Mouse (Mus musculus) heart, adult 2 months (tissue): ENCODE data around the gene Bco2. TPM values are rescaled to one million over a fixed set of nuclear protein-coding genes. Genes with fewer than 3 reads are reported as not detected.

Experiments used
- DNase-seq, 2 experiments: peaks; one replicate each; pipeline ENCODE4 v3.0.0; 2021
- H3K27ac ChIP-seq: fragments of 200-600 bp; 2 replicates; pipeline ENCODE4 v1.8.1; 2022
- H3K27me3 ChIP-seq: fragments of 200-500 bp; 2 replicates; pipeline ENCODE4 v1.6.1; 2012; ENCODE audit warnings: mild to moderate bottlenecking, low read length, inconsistent platforms, mixed read lengths; ENCODE audit not compliant: control insufficient read depth, insufficient read depth
- H3K36me3 ChIP-seq: fragments of 200-500 bp; 2 replicates; pipeline ENCODE4 v1.6.1; 2012; ENCODE audit warnings: low read length, inconsistent platforms; ENCODE audit not compliant: control insufficient read depth, insufficient read depth
- H3K4me1 ChIP-seq: fragments of 200-500 bp; 2 replicates; pipeline ENCODE4 v1.6.1; 2011; ENCODE audit warnings: low read length; ENCODE audit not compliant: control insufficient read depth, insufficient read depth
- H3K4me3 ChIP-seq: fragments of 200-600 bp; 2 replicates; pipeline ENCODE4 v1.8.1; 2022
- H3K79me2 ChIP-seq: fragments of 200-500 bp; replicated peaks from 2 replicates; pipeline ENCODE4 v1.6.1; 2012; ENCODE audit warnings: mild to moderate bottlenecking, inconsistent platforms, low read length, moderate library complexity, mixed read lengths; ENCODE audit not compliant: control insufficient read depth, insufficient read depth
- H3K9ac ChIP-seq: fragments of 200-500 bp; 2 replicates; pipeline ENCODE4 v1.6.1; 2012; ENCODE audit warnings: low read depth, mild to moderate bottlenecking, control low read depth, inconsistent platforms, low read length, mixed read lengths
- CTCF ChIP-seq: fragments of 200-600 bp; IDR thresholded peaks from 2 replicates; pipeline ENCODE4 v1.8.1; 2022; ENCODE audit warnings: antibody characterized with exemption, mild to moderate bottlenecking, moderate library complexity
- EP300 ChIP-seq: fragments of 200-500 bp; IDR thresholded peaks from 2 replicates; pipeline ENCODE4 v1.6.1; 2011; ENCODE audit warnings: low read depth, low read length, control low read depth; ENCODE audit not compliant: insufficient read depth
- POLR2A ChIP-seq: fragments of 200-500 bp; IDR thresholded peaks from 2 replicates; pipeline ENCODE4 v1.6.1; 2011; ENCODE audit warnings: mild to moderate bottlenecking, low read depth, low read length, control low read depth; ENCODE audit not compliant: insufficient read depth
- WGBS: fragments of 180-500 bp; shearing (Covaris S2); methylation state at CpG from one replicate; pipeline ENCODE4 v1.1.7; 2018; 5-methylcytosine and 5-hydroxymethylcytosine counted together
- intact Hi-C: fragments of 180-260 bp; cut with DNase I; formaldehyde crosslinking; loops from one replicate; pipeline ENCODE4 v1.15.1; 2025
- polyA plus RNA-seq: library from polyadenylated mRNA; depleted of rRNA; stranded (reverse); fragments of >200 nt; gene quantifications from 2 replicates; pipeline ENCODE4 v1.2.3, GENCODE M21; 2012; rRNA removed
- total RNA-seq, 2 experiments: library from RNA; stranded (reverse); gene quantifications; 2 replicates each; pipeline ENCODE4 v1.2.3; 2021

The Bco2 gene
- total and polyA plus RNA-seq, 3 experiments = 0.33 to 0.50 (median 0.39) TPM

- Histone ChIP-seq H3K36me3 (no peaks in the 10 kb centered on the region), H3K79me2 (no peaks in the 10 kb centered on the region), H3K4me3 (no peak overlapping the region), H3K27me3 (no peaks in the 10 kb centered on the region), H3K27ac (no peak overlapping the region), H3K9ac (no peak overlapping the region), H3K4me1 (no peaks in the 10 kb centered on the region; the same call in 1 of the 2 replicates)
- 67% methylated on average over 2 of the region's 2 CpGs for WGBS
- no peak for TF ChIP-seq EP300
- TF ChIP-seq CTCF = no peak
- TF ChIP-seq POLR2A = no peak
- DNase-seq = no peak
- intact Hi-C loops = no loop called here
Observed at GRCm38 (mm10) chr9:50491531-50492045, 63.4 kb downstream of the Bco2 start.

- DNase-seq = no peak
- no peak for TF ChIP-seq POLR2A
- H3K27me3 ChIP-seq = no peaks in the 10 kb centered on the region
- no peak overlapping the region for H3K4me3 ChIP-seq
- no peaks in the 10 kb centered on the region for H3K36me3 ChIP-seq
- no peaks in the 10 kb centered on the region; the same call in 1 of the 2 replicates for H3K4me1 ChIP-seq
- intact Hi-C loops = no loop called here
- no peaks in the 10 kb centered on the region for H3K79me2 ChIP-seq
- H3K9ac ChIP-seq = no peak overlapping the region
- no peak overlapping the region for H3K27ac ChIP-seq
Observed at GRCm38 (mm10) chr9:50490836-50491235, 64.1 kb downstream of the Bco2 start.

- 31% methylated on average over 10 of the region's 10 CpGs for WGBS
- no peak for TF ChIP-seq EP300
- no peak for TF ChIP-seq CTCF
- H3K79me2 ChIP-seq = no peaks in the 10 kb centered on the region
Observed at GRCm38 (mm10) chr9:50485521-50485920, 69.5 kb downstream of the Bco2 start.

More at GRCm38 (mm10) chr9:50485521-50485920, 69.5 kb downstream of the Bco2 start:
- Histone ChIP-seq H3K36me3 (no peaks in the 10 kb centered on the region), H3K27me3 (no peaks in the 10 kb centered on the region), H3K27ac (no peak overlapping the region), H3K4me3 (no peak overlapping the region), H3K4me1 (no peaks in the 10 kb centered on the region; the same call in 1 of the 2 replicates), H3K9ac (no peak overlapping the region)
- no peak for DNase-seq
- intact Hi-C loops = no loop called here

Other genes with a start within 250 kb of the Bco2 start
- 100 to 1,000 TPM; 477 to 494 TPM for gene Rpl10-ps3, start 210.2 kb downstream of the Bco2 start, total RNA-seq
- gene Rpl10-ps3, start 210.2 kb downstream of the Bco2 start, polyA plus RNA-seq = 69.3 and 113 TPM in 2 replicates
- 1 to 10 TPM in 1 of 2 experiments, under 1 TPM in 1; 0.82 to 2.0 TPM for gene Plet1, start 60.7 kb downstream of the Bco2 start, total RNA-seq
- 2.5 and 4.0 TPM in 2 replicates for gene Plet1, start 60.7 kb downstream of the Bco2 start, polyA plus RNA-seq
- gene Pts, start 26.5 kb downstream of the Bco2 start, total RNA-seq = 10 to 100 TPM; 24.8 to 30.2 TPM
- gene Pts, start 26.5 kb downstream of the Bco2 start, polyA plus RNA-seq = 28.7 and 63.3 TPM in 2 replicates
- 1 to 10 TPM; 1.0 to 1.2 TPM for gene Il18, start 354 bp downstream of the Bco2 start, total RNA-seq
- 0.53 and 1.6 TPM in 2 replicates for gene Il18, start 354 bp downstream of the Bco2 start, polyA plus RNA-seq
- not detected for gene Tex12, start 6.1 kb upstream of the Bco2 start, total RNA-seq
- gene Tex12, start 6.1 kb upstream of the Bco2 start, polyA plus RNA-seq = not detected in 2 replicates
- gene Sdhd, start 48.6 kb upstream of the Bco2 start, total RNA-seq = 100 to 1,000 TPM; 593 to 673 TPM
- gene Sdhd, start 48.6 kb upstream of the Bco2 start, polyA plus RNA-seq = 722 and 984 TPM in 2 replicates
- 100 to 1,000 TPM; 251 to 294 TPM for gene Timm8b, start 48.7 kb upstream of the Bco2 start, total RNA-seq
- gene Timm8b, start 48.7 kb upstream of the Bco2 start, polyA plus RNA-seq = 289 and 341 TPM in 2 replicates
- gene Pih1d2, start 62.1 kb upstream of the Bco2 start, total RNA-seq = under 1 TPM in 1 of 2 experiments, not detected in 1; 0.31 TPM
- 0.50 and 0.66 TPM in 2 replicates for gene Pih1d2, start 62.1 kb upstream of the Bco2 start, polyA plus RNA-seq
- gene Nkapd1, start 62.3 kb upstream of the Bco2 start, total RNA-seq = 10 to 100 TPM; 11.9 to 13.2 TPM
- 3.1 and 4.6 TPM in 2 replicates for gene Nkapd1, start 62.3 kb upstream of the Bco2 start, polyA plus RNA-seq
- 100 to 1,000 TPM; 364 to 415 TPM for gene Dlat, start 104.6 kb upstream of the Bco2 start, total RNA-seq
- 175 and 243 TPM in 2 replicates for gene Dlat, start 104.6 kb upstream of the Bco2 start, polyA plus RNA-seq
- gene Dixdc1, start 184.3 kb upstream of the Bco2 start, total RNA-seq = 1 to 10 TPM; 3.4 to 5.4 TPM
- gene Dixdc1, start 184.3 kb upstream of the Bco2 start, polyA plus RNA-seq = 2.6 and 4.9 TPM in 2 replicates
- 1 to 10 TPM; 2.9 to 4.3 TPM for gene 2310030G06Rik, start 191.4 kb upstream of the Bco2 start, total RNA-seq
- 5.6 and 7.4 TPM in 2 replicates for gene 2310030G06Rik, start 191.4 kb upstream of the Bco2 start, polyA plus RNA-seq
- gene Cryab, start 196.1 kb upstream of the Bco2 start, total RNA-seq = 1,000 to 10,000 TPM; 2,783 to 3,339 TPM
- 3,110 and 4,349 TPM in 2 replicates for gene Cryab, start 196.1 kb upstream of the Bco2 start, polyA plus RNA-seq
- gene Hspb2, start 197.2 kb upstream of the Bco2 start, total RNA-seq = 100 to 1,000 TPM; 131 to 139 TPM
- gene Hspb2, start 197.2 kb upstream of the Bco2 start, polyA plus RNA-seq = 201 and 224 TPM in 2 replicates
- 1 to 10 TPM; 4.7 to 5.1 TPM for gene Fdxacb1, start 213.1 kb upstream of the Bco2 start, total RNA-seq
- gene Fdxacb1, start 213.1 kb upstream of the Bco2 start, polyA plus RNA-seq = 3.4 and 5.2 TPM in 2 replicates
- gene Alg9, start 219.8 kb upstream of the Bco2 start, total RNA-seq = 1 to 10 TPM; 9.6 to 9.9 TPM
- gene Alg9, start 219.8 kb upstream of the Bco2 start, polyA plus RNA-seq = 13.4 and 19.9 TPM in 2 replicates
- gene 1110032A03Rik, start 220.3 kb upstream of the Bco2 start, total RNA-seq = 10 to 100 TPM; 11.8 to 12.1 TPM
- 34.5 and 39.0 TPM in 2 replicates for gene 1110032A03Rik, start 220.3 kb upstream of the Bco2 start, polyA plus RNA-seq